Mouse (Mus musculus) urinary bladder, postnatal 25 days (tissue): ENCODE data around the gene Aatk.
A peak's percentile ranks its signal among the peaks of the same experiment; 100 is the strongest.

Experiments
- DNase-seq: peaks from one replicate; pipeline ENCODE4 v3.0.0; 2022; ENCODE audit warnings: low spot score

Gene Aatk

DNA sequence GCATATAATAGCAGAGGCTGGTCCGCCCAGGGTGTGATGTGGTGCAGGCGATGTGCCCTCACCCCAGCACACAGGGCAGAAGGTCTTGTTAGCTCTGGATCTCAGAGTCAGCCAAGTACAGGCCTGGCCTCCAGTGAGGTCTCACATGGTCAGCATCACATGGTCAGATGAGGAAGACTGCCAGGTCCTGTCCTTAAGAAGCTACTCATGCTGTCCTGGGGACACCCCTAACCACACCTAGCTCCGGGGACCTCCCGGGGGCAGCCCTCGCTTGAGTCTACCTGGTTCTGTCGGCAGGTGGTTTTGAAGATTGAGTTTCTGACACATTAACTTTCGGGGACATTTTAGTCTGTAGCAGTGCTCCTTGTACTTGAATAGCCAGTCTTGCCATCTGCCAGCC is 58.6 kb downstream of the Aatk start:
- DNase-seq, result no peak

DNA sequence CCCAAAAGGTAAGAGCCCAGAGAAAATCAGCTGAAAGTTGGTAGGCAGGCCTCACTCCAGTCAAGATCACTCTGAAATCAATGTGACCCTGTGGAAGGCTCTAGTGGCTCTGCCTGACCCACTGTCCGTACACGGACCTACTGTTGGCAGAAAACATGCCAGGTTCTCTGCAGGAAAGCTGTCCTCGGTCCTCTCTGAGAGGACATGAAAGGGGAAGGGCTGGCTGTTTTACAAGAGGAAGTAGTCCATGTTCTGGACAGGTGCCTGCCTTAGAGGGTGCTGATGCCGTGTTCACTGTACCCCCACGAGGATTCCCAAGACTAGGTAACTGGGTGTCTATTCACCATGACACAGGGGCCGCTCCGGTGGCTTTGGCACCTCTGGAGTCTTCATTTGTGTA is 59.1 kb downstream of the Aatk start:
- no peak for DNase-seq

DNA sequence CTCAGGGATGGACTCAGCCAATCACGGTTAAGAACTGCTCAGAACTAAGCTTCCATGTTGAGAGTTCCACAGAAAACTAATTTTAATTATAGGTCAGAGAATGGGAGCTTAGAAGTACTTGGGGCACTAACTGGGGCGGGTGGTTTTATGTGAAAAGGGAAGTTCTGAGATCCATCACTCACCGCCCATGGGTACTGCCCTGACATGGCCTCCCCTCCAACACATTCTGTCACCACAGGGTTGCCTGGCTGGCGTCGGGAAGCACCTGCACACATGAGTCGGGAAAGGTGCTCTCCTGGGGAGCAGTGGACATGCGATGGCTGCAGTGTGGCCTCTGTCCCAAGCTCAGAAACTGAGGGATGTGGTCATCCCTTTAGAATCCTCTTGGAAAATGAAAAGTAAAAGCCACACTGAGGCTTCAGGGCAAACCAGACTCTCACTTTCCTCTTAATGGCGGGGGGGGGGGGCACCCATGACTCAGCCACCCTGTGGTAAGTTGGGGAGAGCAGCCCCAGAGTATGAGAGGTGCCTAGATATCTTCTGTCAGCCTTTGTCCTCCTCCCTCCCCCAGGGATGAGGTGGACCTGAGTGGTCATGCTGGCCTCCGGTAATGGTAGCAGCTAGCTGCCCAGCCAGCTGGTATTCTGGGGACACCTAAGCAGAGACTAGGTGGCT is 60.1 kb downstream of the Aatk start:
- DNase-seq, result no peak

DNA sequence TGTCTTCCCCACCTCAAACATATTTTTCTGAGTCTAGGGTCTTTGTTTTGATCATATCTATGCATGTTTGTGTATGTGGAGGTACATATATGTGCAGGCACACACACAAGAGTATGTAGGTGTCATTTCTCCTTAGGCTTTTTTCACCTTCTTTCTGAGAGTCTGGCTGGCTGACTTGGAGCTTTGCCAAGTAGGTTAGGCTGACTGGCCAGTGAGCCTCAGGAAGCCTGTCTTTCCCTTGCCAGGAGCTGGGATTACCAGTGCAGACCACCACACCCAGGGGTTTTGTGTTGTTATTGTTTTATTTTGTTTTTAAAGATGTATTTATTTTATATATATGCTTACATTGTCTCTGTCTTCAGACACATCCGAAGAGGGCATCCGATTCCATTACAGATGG is 63.8 kb downstream of the Aatk start:
- DNase-seq, result no peak

DNA sequence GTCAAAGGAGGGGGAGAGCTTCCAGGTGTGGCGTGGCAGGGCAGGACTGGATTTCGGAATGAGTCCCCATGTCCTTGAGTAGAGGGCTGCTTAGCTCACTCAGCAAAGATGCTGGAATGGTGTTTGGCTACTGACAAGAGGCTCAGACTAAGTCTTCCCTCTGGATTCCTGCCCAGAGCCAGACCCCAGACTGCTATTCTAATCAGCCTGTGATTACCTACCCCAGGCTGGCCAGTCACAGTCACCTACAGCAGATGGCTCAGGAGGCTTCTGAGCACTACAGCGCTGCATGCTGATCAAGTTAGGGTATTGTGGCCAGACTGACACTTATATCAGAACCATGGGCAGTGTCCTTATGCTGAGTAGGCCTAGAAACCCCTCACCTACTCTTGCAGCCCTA is 64.7 kb downstream of the Aatk start:
- DNase-seq, result no peak

DNA sequence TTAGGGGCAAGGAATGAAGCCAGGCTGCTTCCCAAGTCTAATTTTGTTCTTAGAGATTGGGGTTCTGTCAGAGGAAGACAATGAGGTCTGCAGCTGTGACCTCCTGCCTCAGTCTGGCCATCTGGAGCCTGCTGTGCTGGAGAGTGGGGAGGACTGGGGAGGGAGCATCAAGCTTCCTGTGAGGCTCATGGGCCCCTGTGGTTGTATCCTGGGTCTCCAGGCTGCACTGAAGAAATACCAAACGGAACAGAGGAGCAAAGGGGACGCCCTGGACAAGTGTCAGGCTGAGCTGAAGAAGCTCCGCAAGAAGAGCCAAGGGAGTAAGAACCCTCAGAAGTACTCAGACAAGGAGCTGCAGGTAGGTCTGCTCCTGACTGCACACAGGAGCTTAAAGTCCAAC is 65.2 kb downstream of the Aatk start:
- DNase-seq, result no peak

- no peak for DNase-seq
These were observed 67.2 kb downstream of the Aatk start for GRCm38 (mm10) chr11:119979596-119980385.

DNA sequence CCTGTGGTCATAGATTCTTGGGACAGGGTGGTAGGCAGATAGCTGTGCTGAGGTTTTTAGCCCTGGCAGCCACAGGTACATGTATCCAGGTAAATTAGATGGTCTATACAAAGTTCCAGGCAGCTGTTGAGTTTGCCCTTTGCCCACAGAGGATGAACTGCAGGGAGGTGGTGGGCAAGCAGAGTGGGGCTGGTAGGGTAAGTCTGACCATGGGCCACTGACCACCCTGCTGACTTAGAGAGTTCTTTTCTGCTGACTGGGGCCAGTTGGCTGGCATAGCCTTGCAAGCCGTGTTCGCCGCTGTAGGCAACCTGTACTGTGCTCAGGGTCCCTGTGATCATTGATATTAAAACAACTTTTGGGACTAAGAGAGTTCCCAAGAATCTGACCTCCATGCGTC is 68.3 kb downstream of the Aatk start:
- no peak for DNase-seq

- DNase-seq, result peak; percentile 47
These were observed 71.0 kb downstream of the Aatk start for GRCm38 (mm10) chr11:119975739-119976501.

- no peak for DNase-seq
These were observed 73.2 kb downstream of the Aatk start for GRCm38 (mm10) chr11:119973789-119974188.

DNA sequence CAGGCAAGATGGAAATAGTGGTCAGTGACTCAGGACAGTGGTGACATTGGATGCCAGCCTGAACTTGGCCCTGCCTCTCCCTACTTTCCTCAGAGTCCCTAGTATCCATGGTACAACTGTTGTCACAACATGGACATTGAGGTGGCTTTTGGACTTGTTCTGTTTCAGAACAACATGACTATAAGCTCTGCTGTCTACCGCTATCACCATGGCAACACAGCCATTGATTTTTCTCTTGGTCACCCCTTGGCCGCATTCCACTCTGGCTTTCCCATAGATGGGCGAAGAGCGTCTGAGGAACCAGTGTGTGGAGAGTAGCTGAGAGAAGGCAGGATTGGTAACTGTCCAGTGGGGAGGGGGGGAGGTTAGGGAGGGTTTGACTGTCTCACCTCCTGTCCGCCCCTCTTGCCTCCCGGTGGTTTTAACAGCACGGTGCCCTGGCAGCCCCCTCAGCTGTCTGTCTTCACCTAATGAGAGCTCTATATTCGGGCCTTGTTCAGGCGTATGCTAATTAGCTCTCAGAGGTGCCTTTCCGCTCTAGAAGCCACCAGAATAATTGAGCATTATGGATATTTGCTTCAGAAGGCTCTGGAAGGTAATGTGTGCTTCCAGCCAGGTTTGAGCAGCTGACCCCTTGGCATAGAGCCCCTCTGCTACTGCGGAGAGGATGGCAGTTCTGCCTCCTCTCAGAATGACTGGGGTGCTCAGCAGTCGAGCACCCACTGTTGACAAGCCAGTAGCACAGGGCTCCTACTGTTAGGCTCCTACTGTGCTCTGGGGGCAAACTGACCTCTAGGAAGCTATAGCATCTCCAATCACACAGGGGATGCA is 76.7 kb downstream of the Aatk start:
- DNase-seq, result no peak

GRCm38 (mm10) chr11:119967892-119968291 is 79.1 kb downstream of the Aatk start:
- no peak for DNase-seq

DNA sequence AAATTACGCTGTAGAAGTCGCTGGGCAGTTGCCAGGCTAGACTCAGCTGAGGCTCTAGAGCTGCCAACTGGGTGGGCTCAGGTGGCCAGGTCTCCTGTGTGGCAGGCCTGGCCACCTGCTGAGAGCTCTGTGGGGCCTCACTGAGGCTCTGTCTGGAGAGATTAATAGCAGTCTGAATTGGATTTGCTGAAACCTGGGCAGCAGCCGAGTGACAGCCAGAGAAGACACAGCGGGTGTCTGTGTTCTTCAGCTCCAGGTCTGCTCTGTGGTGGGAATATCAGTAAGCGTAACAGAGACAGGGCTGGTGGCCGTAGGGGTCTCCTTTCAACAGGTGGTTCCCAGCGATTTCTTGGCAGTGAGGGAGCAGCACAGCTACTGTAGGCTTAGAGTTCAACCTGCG is 79.6 kb downstream of the Aatk start:
- no peak for DNase-seq

DNA sequence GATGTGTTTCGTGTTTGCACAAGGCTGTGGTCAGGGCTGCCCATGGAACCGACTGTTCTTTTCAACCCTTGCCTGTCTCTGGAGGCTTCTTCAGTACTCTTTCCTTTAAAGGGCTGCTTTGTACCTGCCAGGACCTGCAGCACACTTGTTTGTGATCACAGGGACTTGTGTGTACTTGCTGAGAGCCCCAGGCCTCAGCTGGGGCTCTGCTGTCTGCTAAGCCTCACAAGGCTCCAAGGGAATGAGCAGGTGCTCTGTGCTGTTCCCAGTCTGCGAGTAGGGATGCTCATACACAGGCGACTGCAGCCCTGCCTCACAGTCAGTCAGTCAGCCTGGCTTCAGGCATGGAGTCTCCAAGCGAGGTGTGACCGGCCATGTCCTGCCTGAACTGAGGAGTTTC is 80.7 kb downstream of the Aatk start:
- DNase-seq, result no peak

DNA sequence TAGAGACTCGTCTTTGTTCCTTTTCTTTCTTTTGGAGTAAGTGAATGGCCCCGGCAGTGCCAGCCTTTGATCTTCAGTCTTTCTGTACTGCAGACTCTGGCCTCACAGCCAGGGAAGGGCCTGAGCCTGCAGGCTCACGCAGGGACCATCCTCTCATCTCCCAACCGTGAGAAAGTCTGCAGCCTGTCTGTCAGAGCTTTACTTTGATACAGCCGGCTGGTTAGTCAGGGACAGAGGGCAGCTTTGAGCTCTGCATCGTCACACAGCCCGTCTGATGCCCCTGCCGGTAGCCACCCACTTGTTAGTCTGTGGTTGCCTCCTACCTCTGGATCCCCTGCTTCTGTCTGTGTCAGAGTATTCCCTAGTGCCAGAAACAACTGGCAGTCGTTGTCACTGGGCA is 81.9 kb downstream of the Aatk start:
- no peak for DNase-seq

DNA sequence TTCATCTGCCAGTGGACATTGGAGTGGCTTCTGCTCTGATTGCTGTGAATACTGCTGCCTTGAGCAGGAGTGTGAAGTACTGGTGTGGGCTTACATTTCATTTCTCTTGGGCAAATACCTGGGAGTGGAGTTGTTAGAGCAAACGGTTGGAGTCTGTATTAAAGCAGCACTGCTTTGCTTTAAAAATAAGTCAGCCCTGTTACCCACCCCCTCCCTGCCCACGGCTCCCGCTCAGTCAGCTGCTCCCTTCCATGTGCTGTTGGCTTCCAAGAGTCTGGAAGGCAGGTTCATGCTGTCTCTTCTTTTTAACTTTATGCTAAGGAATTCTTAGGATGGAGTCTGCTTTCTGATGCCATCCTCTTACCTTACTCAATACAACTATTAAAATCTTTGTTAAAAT is 85.5 kb downstream of the Aatk start:
- DNase-seq, result no peak

DNA sequence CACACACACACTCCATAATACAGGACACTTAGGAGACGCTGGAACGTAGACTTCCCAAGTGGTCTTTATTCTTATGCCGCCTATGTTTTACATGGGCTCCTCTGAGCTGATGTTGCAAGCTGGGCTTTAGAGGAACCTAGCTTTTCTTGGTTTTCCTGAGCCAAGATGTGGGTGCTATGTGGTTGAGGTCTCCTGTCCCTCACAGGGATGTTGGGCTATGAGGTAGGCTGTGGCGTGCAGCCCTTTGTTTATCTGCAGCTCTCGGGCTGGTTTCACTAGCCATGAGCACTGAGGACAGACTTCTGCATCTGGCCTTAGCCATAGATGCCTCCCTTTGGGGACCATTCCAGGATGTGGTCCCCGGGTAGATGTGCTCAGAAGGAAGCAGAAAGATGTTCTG is 86.3 kb downstream of the Aatk start:
- no peak for DNase-seq

GRCm38 (mm10) chr11:119959714-119960113 is 87.3 kb downstream of the Aatk start:
- no peak for DNase-seq

DNA sequence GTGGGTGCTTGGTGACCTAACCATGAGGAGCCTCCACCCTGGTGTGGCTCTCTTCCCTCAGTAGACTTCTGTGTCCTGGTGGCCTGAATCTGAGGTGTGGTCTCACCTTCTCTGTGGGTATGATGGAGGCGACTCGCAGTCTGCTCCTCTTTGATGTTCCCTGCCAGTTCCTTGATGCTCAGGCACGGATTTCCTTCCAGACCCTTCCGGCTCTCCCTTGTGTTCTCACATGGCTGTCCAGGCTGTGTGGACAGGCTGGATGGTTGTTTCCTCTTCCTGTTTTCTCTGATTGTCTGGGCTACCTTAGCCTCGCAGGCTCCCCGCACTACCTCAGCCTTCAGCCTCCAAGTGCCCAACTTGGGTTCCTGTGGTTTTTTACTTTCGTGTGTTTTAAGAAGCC is 88.1 kb downstream of the Aatk start:
- no peak for DNase-seq
